14 mouse cellular contexts compared by ENCODE assay signal in the genomic region with DNA sequence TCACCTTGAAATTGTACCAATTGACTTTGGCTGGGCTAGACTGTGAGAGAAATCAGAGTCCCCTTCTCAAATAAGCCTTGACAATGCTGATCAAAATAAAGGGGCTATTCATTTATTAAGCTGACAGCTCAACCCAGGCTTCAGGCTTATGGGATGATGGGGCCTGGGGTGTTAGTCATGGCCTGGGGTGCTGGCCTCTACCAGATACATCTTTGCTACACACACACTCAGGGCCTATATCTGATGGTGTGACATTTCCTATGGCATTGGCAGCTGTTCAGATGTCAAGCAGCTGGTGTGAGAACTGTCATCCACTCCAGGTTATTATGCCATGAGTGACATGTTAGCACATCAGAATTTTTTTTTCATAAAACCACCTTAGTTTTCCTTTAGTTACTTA.
"Had no signal": no experiment of that assay in that cellular context is flagged by ENCODE, and none has a peak within 500 bp of the region (broad histone marks: within the 10 kb centered on the region; RNA-seq: fewer than 3 reads in every experiment).

No protein-coding gene starts in this region.

- H3K9ac ChIP-seq: liver, embryonic 13.5 days; midbrain, embryonic 12.5 days; neural tube, embryonic 12.5 days; neural tube, embryonic 15.5 days had no signal

- H3K27me3 ChIP-seq: liver, embryonic 13.5 days; midbrain, embryonic 12.5 days; neural tube, embryonic 12.5 days; neural tube, embryonic 15.5 days had no signal

- H3K4me3 ChIP-seq: liver, embryonic 13.5 days; midbrain, embryonic 12.5 days; neural tube, embryonic 12.5 days; neural tube, embryonic 15.5 days had no signal

- DNase-seq: kidney, adult 18-20 months; kidney, adult 9 months; kidney, postnatal 14 days; kidney, postnatal 4 days; liver, embryonic 13.5 days; lung, adult 2 months; lung, postnatal 14 days; lung, postnatal 4 days; thymus, adult 18-20 months; thymus, postnatal 36 days had no signal

- H3K27ac ChIP-seq: liver, embryonic 13.5 days; midbrain, embryonic 12.5 days; neural tube, embryonic 12.5 days; neural tube, embryonic 15.5 days had no signal

- H3K4me2 ChIP-seq: liver, embryonic 13.5 days; midbrain, embryonic 12.5 days; neural tube, embryonic 12.5 days; neural tube, embryonic 15.5 days had no signal

- H3K4me1 ChIP-seq: liver, embryonic 13.5 days; midbrain, embryonic 12.5 days; neural tube, embryonic 12.5 days; neural tube, embryonic 15.5 days had no signal

- H3K9me3 ChIP-seq: liver, embryonic 13.5 days; midbrain, embryonic 12.5 days; neural tube, embryonic 12.5 days; neural tube, embryonic 15.5 days had no signal

- ATAC-seq: intestine, embryonic 16.5 days had no signal

- H3K36me3 ChIP-seq: liver, embryonic 13.5 days; midbrain, embryonic 12.5 days; neural tube, embryonic 12.5 days; neural tube, embryonic 15.5 days had no signal
